Mouse (Mus musculus) stomach, postnatal 0 days (tissue): ENCODE measurements around the gene Chrm3. TPM values are rescaled to one million over a fixed set of nuclear protein-coding genes. Genes with fewer than 3 reads are reported as not detected.

ENCODE experiments used
- ATAC-seq: fragments of 200-750 bp; cut with Nextera tagmentation; 2 replicates; pipeline ENCODE4 v1.8.0; 2017; ENCODE audit not compliant: low FRiP score, low TSS enrichment
- DNase-seq: peaks from one replicate; pipeline ENCODE4 v3.0.0-alpha.2; 2016; ENCODE audit warnings: low spot score
- H3K27ac ChIP-seq: fragments of 300-500 bp; sonication (generic); replicated peaks from 2 replicates; pipeline ENCODE4 v1.5.1; 2014; ENCODE audit warnings: mild to moderate bottlenecking, control low read depth
- H3K27me3 ChIP-seq: fragments of 300-500 bp; sonication (generic); 2 replicates; pipeline ENCODE4 v1.6.1; 2014; ENCODE audit warnings: low read length; ENCODE audit not compliant: control insufficient read depth, insufficient read depth
- H3K36me3 ChIP-seq: fragments of 300-500 bp; sonication (generic); 2 replicates; pipeline ENCODE4 v1.6.1; 2014; ENCODE audit warnings: low read length, mixed read lengths; ENCODE audit not compliant: control insufficient read depth, insufficient read depth
- H3K4me1 ChIP-seq: fragments of 300-500 bp; sonication (generic); replicated peaks from 2 replicates; pipeline ENCODE4 v1.6.1; 2014; ENCODE audit warnings: antibody characterized with exemption; ENCODE audit not compliant: control insufficient read depth, insufficient read depth
- H3K4me2 ChIP-seq: fragments of 300-500 bp; sonication (generic); replicated peaks from 2 replicates; pipeline ENCODE4 v1.6.1; 2014; ENCODE audit warnings: low read depth, mild to moderate bottlenecking, control low read depth, moderate library complexity
- H3K4me3 ChIP-seq: fragments of 300-500 bp; sonication (generic); 2 replicates; pipeline ENCODE4 v1.5.1; 2014; ENCODE audit warnings: low read depth, low read length, control low read depth
- H3K9ac ChIP-seq: fragments of 300-500 bp; sonication (generic); 2 replicates; pipeline ENCODE4 v1.6.1; 2014; ENCODE audit warnings: mild to moderate bottlenecking, low read length, control low read depth, mixed read lengths
- H3K9me3 ChIP-seq: fragments of 300-500 bp; sonication (generic); 2 replicates; pipeline ENCODE4 v1.6.1; 2016; ENCODE audit warnings: low read length; ENCODE audit not compliant: control insufficient read depth
- CTCF ChIP-seq: IDR thresholded peaks from 2 replicates; pipeline ENCODE4 v1.5.1; 2016; ENCODE audit warnings: antibody characterized with exemption, low read depth, mild to moderate bottlenecking, moderate library complexity
- EP300 ChIP-seq: optimal IDR thresholded peaks from 2 replicates; pipeline ENCODE3; 2016; ENCODE audit warnings: antibody characterized with exemption
- WGBS: fragments of 180-500 bp; shearing (Covaris S2); extraction: QIAGEN DNeasy Blood & Tissue Kit; methylation state at CpG from one replicate; pipeline ENCODE4 v1.1.7; 2014; 5-methylcytosine and 5-hydroxymethylcytosine counted together
- polyA plus RNA-seq: library from polyadenylated mRNA; unstranded; fragments of >200 nt; fragmentation: Nextera tagmentation; extraction: Ambion mirVana; gene quantifications from 2 replicates; pipeline ENCODE4 v1.2.1, GENCODE M21; 2015

Chrm3 gene
- polyA plus RNA-seq, 1 experiment from 2014 or later = 1.6 TPM

- Histone ChIP-seq H3K9me3 (no peaks in the 10 kb centered on the region), H3K27me3 (no peaks in the 10 kb centered on the region), H3K36me3 (no peaks in the 10 kb centered on the region), H3K4me1 (no peaks in the 10 kb centered on the region), H3K4me2 (no peak overlapping the region), H3K9ac (no peak overlapping the region), H3K27ac (no peak overlapping the region), H3K4me3 (no peak overlapping the region)
- ATAC-seq (no peak), DNase-seq (no peak)
- WGBS = 77% methylated on average over 1 of the region's 1 CpGs
- TF ChIP-seq CTCF (no peak), EP300 (no peak)
Measured at GRCm38 (mm10) chr13:9921150-9921549, 439.5 kb downstream of the Chrm3 start.

GRCm38 (mm10) chr13:9912697-9913096 is 447.9 kb downstream of the Chrm3 start:
- no peak for ATAC-seq
- Histone ChIP-seq H3K4me1 (no peaks in the 10 kb centered on the region), H3K4me3 (no peak overlapping the region), H3K9ac (no peak overlapping the region), H3K9me3 (no peaks in the 10 kb centered on the region), H3K27ac (no peak overlapping the region), H3K27me3 (no peaks in the 10 kb centered on the region), H3K36me3 (no peaks in the 10 kb centered on the region), H3K4me2 (no peak overlapping the region)
- 92% methylated on average over 4 of the region's 4 CpGs for WGBS
- TF ChIP-seq CTCF = no peak
- no peak for TF ChIP-seq EP300
- no peak for DNase-seq

- no peak overlapping the region for H3K27ac ChIP-seq
- no peaks in the 10 kb centered on the region for H3K27me3 ChIP-seq
- no peak for ATAC-seq
- WGBS = 88% methylated on average over 2 of the region's 2 CpGs
- H3K9me3 ChIP-seq = no peaks in the 10 kb centered on the region
- DNase-seq = no peak
- H3K4me1 ChIP-seq = no peaks in the 10 kb centered on the region
- H3K36me3 ChIP-seq = no peaks in the 10 kb centered on the region
- no peak overlapping the region for H3K4me2 ChIP-seq
- TF ChIP-seq EP300 (no peak), CTCF (no peak)
- no peak overlapping the region for H3K9ac ChIP-seq
- no peak overlapping the region for H3K4me3 ChIP-seq
Measured at GRCm38 (mm10) chr13:9908707-9909106, 451.9 kb downstream of the Chrm3 start.

- Histone ChIP-seq H3K4me3 (no peak overlapping the region), H3K9me3 (no peaks in the 10 kb centered on the region), H3K36me3 (no peaks in the 10 kb centered on the region), H3K4me2 (no peak overlapping the region), H3K27ac (no peak overlapping the region), H3K4me1 (no peaks in the 10 kb centered on the region), H3K9ac (no peak overlapping the region), H3K27me3 (no peaks in the 10 kb centered on the region)
- ATAC-seq = no peak
- WGBS = 64% methylated on average over 3 of the region's 3 CpGs
- no peak for DNase-seq
- TF ChIP-seq CTCF (no peak), EP300 (no peak)
Measured at GRCm38 (mm10) chr13:9907202-9907601, 453.4 kb downstream of the Chrm3 start.

- no peak overlapping the region for H3K9ac ChIP-seq
- TF ChIP-seq EP300 = no peak
- H3K4me3 ChIP-seq = no peak overlapping the region
- no peaks in the 10 kb centered on the region for H3K4me1 ChIP-seq
- no peaks in the 10 kb centered on the region for H3K36me3 ChIP-seq
- no peak overlapping the region for H3K4me2 ChIP-seq
- no peaks in the 10 kb centered on the region for H3K27me3 ChIP-seq
- ATAC-seq (no peak), DNase-seq (no peak)
- no peak overlapping the region for H3K27ac ChIP-seq
- no peaks in the 10 kb centered on the region for H3K9me3 ChIP-seq
Measured at GRCm38 (mm10) chr13:9904455-9904854, 456.2 kb downstream of the Chrm3 start.

GRCm38 (mm10) chr13:9900653-9901385 is 459.8 kb downstream of the Chrm3 start:
- Histone ChIP-seq H3K9ac (no peak overlapping the region), H3K36me3 (no peaks in the 10 kb centered on the region), H3K27me3 (no peaks in the 10 kb centered on the region), H3K27ac (no peak overlapping the region), H3K9me3 (no peaks in the 10 kb centered on the region), H3K4me2 (no peak overlapping the region), H3K4me1 (no peaks in the 10 kb centered on the region), H3K4me3 (no peak overlapping the region)
- WGBS = 73% methylated on average over 5 of the region's 5 CpGs
- TF ChIP-seq CTCF (no peak), EP300 (no peak)
- ATAC-seq (no peak), DNase-seq (no peak)
